Mouse (Mus musculus): ENCODE data around the gene Bhlha15.

Bhlha15 gene
- long read RNA-seq, experiment 1, result 0 reads
- long read RNA-seq, experiment 2, partial matches to known transcripts, result 0 of 2 reads
- long read RNA-seq, experiment 2, other reads (novel, unspliced or antisense), result 1 of 2 reads

- intact Hi-C loops (cut with DNase I), result no loop called here
Measured at GRCm38 (mm10) chr5:144189950-144190583, at the start of gene Bhlha15. Gene Bhlha15 (plus strand): TSS chr5:144190286.

- intact Hi-C loops (cut with DNase I), result no loop called here
Measured at GRCm38 (mm10) chr5:144143531-144143930, 46.6 kb upstream of the Bhlha15 start.

- intact Hi-C loops (cut with DNase I), result no loop called here
Measured at GRCm38 (mm10) chr5:144146898-144147297, 43.2 kb upstream of the Bhlha15 start.

- intact Hi-C loops (cut with DNase I), result no loop called here
Measured at GRCm38 (mm10) chr5:144149530-144149929, 40.6 kb upstream of the Bhlha15 start.

GRCm38 (mm10) chr5:144151270-144151669 is 38.8 kb upstream of the Bhlha15 start:
- intact Hi-C loops (cut with DNase I), result no loop called here

GRCm38 (mm10) chr5:144154528-144154927 is 35.6 kb upstream of the Bhlha15 start:
- intact Hi-C loops (cut with DNase I), result no loop called here

- intact Hi-C loops (cut with DNase I), result no loop called here
Measured at GRCm38 (mm10) chr5:144158604-144159003, 31.5 kb upstream of the Bhlha15 start.

- intact Hi-C loops (cut with DNase I), result no loop called here
Measured at GRCm38 (mm10) chr5:144159137-144159536, 30.9 kb upstream of the Bhlha15 start.

GRCm38 (mm10) chr5:144162080-144162812 is 27.8 kb upstream of the Bhlha15 start:
- intact Hi-C loops (cut with DNase I), result no loop called here

GRCm38 (mm10) chr5:144162813-144163517 is 27.1 kb upstream of the Bhlha15 start:
- intact Hi-C loops (cut with DNase I), result no loop called here

- intact Hi-C loops (cut with DNase I), result no loop called here
Measured at GRCm38 (mm10) chr5:144165756-144166155, 24.3 kb upstream of the Bhlha15 start.

GRCm38 (mm10) chr5:144169275-144169975 is 20.7 kb upstream of the Bhlha15 start:
- intact Hi-C loops (cut with DNase I), result no loop called here

GRCm38 (mm10) chr5:144173648-144174047 is 16.4 kb upstream of the Bhlha15 start:
- intact Hi-C loops (cut with DNase I), result no loop called here

- intact Hi-C loops (cut with DNase I), result no loop called here
Measured at GRCm38 (mm10) chr5:144178216-144178615, 11.9 kb upstream of the Bhlha15 start.

- intact Hi-C loops (cut with DNase I), result no loop called here
Measured at GRCm38 (mm10) chr5:144181249-144181648, 8.8 kb upstream of the Bhlha15 start.

- intact Hi-C loops (cut with DNase I), result no loop called here
Measured at GRCm38 (mm10) chr5:144182542-144183247, 7.4 kb upstream of the Bhlha15 start.

- intact Hi-C loops (cut with DNase I), result no loop called here
Measured at GRCm38 (mm10) chr5:144183248-144183559, 6.9 kb upstream of the Bhlha15 start.

GRCm38 (mm10) chr5:144183647-144184335 is 6.3 kb upstream of the Bhlha15 start:
- intact Hi-C loops (cut with DNase I), result no loop called here

GRCm38 (mm10) chr5:144184350-144185045 is 5.6 kb upstream of the Bhlha15 start:
- intact Hi-C loops (cut with DNase I), result no loop called here

- intact Hi-C loops (cut with DNase I), result no loop called here
Measured at GRCm38 (mm10) chr5:144188422-144188821, 1.7 kb upstream of the Bhlha15 start.
